Mouse (Mus musculus): ENCODE measurements around the gene Map2k2. TPM values are rescaled to one million over a fixed set of nuclear protein-coding genes. Genes with fewer than 3 reads are reported as not detected.

The Map2k2 gene
- polyA plus RNA-seq, 1 experiment from 2014 or later, result 210 TPM

GRCm38 (mm10) chr10:81134181-81134587, 28.5 kb downstream of the Map2k2 start:
- no peak for ATAC-seq (ENCODE audit: low FRiP score)
- Histone ChIP-seq H3K27me3 (ENCODE audit: control insufficient read depth, insufficient read depth, low read length) (peaks cover 35% of the 10 kb centered on the region), H3K4me3 (ENCODE audit: low read depth, low read length) (no peak overlapping the region), H3K4me1 (ENCODE audit: control insufficient read depth, insufficient read depth, low read length) (peaks cover 24% of the 10 kb centered on the region), H3K9me3 (ENCODE audit: control insufficient read depth, low read length) (no peaks in the 10 kb centered on the region), H3K4me2 (no peak overlapping the region), H3K27ac (ENCODE audit: low read depth, low read length) (no peak overlapping the region), H3K36me3 (ENCODE audit: control insufficient read depth, insufficient read depth, low read length) (no peaks in the 10 kb centered on the region), H3K9ac (ENCODE audit: low read length) (no peak overlapping the region)
- DNase-seq (ENCODE audit: low spot score, missing footprints), result no peak
- 1% methylated on average over 16 of the region's 16 CpGs for WGBS

- Histone ChIP-seq H3K4me2 (peak within 1 kb of the TSS; percentile 98), H3K27ac (ENCODE audit: low read depth, low read length) (peak within 1 kb of the TSS; percentile 86; the same call in 1 of the 2 replicates), H3K9ac (ENCODE audit: low read length) (peak within 1 kb of the TSS; percentile 89), H3K27me3 (ENCODE audit: control insufficient read depth, insufficient read depth, low read length) (peaks cover 32% of the 10 kb centered on the region), H3K9me3 (ENCODE audit: control insufficient read depth, low read length) (no peaks in the 10 kb centered on the region), H3K36me3 (ENCODE audit: control insufficient read depth, insufficient read depth, low read length) (no peaks in the 10 kb centered on the region), H3K4me1 (ENCODE audit: control insufficient read depth, insufficient read depth, low read length) (peaks cover 28% of the 10 kb centered on the region), H3K4me3 (ENCODE audit: low read depth, low read length) (peak within 1 kb of the TSS; percentile 78)
- 2% methylated on average over 41 of the region's 41 CpGs for WGBS
- ATAC-seq (ENCODE audit: low FRiP score) (no peak), DNase-seq (ENCODE audit: low spot score, missing footprints) (peak; percentile 92)
Observed at GRCm38 (mm10) chr10:81134966-81135681, 29.4 kb downstream of the Map2k2 start, which contains the start of gene Zbtb7a. Gene Zbtb7a, plus strand, starts transcription at chr10:81135220.

GRCm38 (mm10) chr10:81135831-81136705, 30.4 kb downstream of the Map2k2 start:
- H3K9me3 ChIP-seq (ENCODE audit: control insufficient read depth, low read length), result no peaks in the 10 kb centered on the region
- peak overlapping the region; percentile 78 for H3K4me3 ChIP-seq (ENCODE audit: low read depth, low read length)
- no peaks in the 10 kb centered on the region for H3K36me3 ChIP-seq (ENCODE audit: control insufficient read depth, insufficient read depth, low read length)
- H3K27me3 ChIP-seq (ENCODE audit: control insufficient read depth, insufficient read depth, low read length), result peaks cover 32% of the 10 kb centered on the region
- ATAC-seq (ENCODE audit: low FRiP score) (peak; percentile 6; the same call in 1 of the 2 replicates), DNase-seq (ENCODE audit: low spot score, missing footprints) (peak; percentile 89)
- H3K9ac ChIP-seq (ENCODE audit: low read length), result peak overlapping the region; percentile 89
- peak overlapping the region; percentile 86 for H3K27ac ChIP-seq (ENCODE audit: low read depth, low read length)
- peak overlapping the region; percentile 98 for H3K4me2 ChIP-seq
- peaks cover 37% of the 10 kb centered on the region for H3K4me1 ChIP-seq (ENCODE audit: control insufficient read depth, insufficient read depth, low read length)
- WGBS, result under 1% methylated on average over 80 of the region's 86 CpGs

DNA sequence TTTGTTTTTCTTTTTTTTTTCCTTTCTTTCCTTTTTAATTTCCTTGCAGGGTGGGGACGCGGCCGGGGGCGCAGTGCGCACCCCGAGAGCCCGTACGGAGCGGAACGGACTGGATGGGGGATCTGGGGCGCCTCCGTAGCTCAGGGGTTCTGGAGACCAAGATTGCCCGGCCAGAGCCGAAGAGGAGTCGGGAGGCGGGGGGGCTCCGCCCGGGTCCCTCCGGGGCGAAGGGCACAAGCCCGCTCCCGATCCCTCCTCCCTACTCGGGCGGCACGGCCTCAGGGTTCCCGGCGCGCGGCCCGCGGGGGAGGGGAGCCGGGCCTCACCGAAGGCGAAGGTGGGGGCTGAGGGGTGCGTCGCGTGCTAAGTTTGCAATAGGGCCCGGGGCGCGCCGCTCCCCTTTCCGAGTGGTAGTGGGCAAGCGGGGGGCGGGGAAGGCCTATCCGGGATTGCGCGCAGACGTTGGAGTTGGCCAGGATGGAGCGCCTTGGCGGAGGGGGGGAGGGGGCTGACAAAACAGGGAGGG, 31.1 kb downstream of the Map2k2 start:
- H3K9ac ChIP-seq (ENCODE audit: low read length), result peak overlapping the region; percentile 89
- 0% methylated on average over 44 of the region's 50 CpGs for WGBS
- peak; percentile 97 for DNase-seq (ENCODE audit: low spot score, missing footprints)
- H3K4me3 ChIP-seq (ENCODE audit: low read depth, low read length), result peak overlapping the region; percentile 78
- H3K9me3 ChIP-seq (ENCODE audit: control insufficient read depth, low read length), result no peaks in the 10 kb centered on the region
- ATAC-seq (ENCODE audit: low FRiP score), result peak; percentile 54
- H3K27ac ChIP-seq (ENCODE audit: low read depth, low read length), result peak overlapping the region; percentile 86
- peaks cover 40% of the 10 kb centered on the region for H3K4me1 ChIP-seq (ENCODE audit: control insufficient read depth, insufficient read depth, low read length)
- H3K4me2 ChIP-seq, result peak overlapping the region; percentile 98
- no peaks in the 10 kb centered on the region for H3K36me3 ChIP-seq (ENCODE audit: control insufficient read depth, insufficient read depth, low read length)
- peaks cover 32% of the 10 kb centered on the region for H3K27me3 ChIP-seq (ENCODE audit: control insufficient read depth, insufficient read depth, low read length)

GRCm38 (mm10) chr10:81137252-81138130, 31.8 kb downstream of the Map2k2 start:
- peak overlapping the region; percentile 98 for H3K4me2 ChIP-seq
- DNase-seq (ENCODE audit: low spot score, missing footprints) (peak; percentile 100), ATAC-seq (ENCODE audit: low FRiP score) (peak; percentile 90)
- H3K36me3 ChIP-seq (ENCODE audit: control insufficient read depth, insufficient read depth, low read length), result no peaks in the 10 kb centered on the region
- peak overlapping the region; percentile 89 for H3K9ac ChIP-seq (ENCODE audit: low read length)
- peaks cover 41% of the 10 kb centered on the region for H3K4me1 ChIP-seq (ENCODE audit: control insufficient read depth, insufficient read depth, low read length)
- peak overlapping the region; percentile 87 for H3K27ac ChIP-seq (ENCODE audit: low read depth, low read length)
- peak overlapping the region; percentile 78 for H3K4me3 ChIP-seq (ENCODE audit: low read depth, low read length)
- WGBS, result under 1% methylated on average over 72 of the region's 89 CpGs
- H3K9me3 ChIP-seq (ENCODE audit: control insufficient read depth, low read length), result no peaks in the 10 kb centered on the region
- peaks cover 32% of the 10 kb centered on the region for H3K27me3 ChIP-seq (ENCODE audit: control insufficient read depth, insufficient read depth, low read length)

DNA sequence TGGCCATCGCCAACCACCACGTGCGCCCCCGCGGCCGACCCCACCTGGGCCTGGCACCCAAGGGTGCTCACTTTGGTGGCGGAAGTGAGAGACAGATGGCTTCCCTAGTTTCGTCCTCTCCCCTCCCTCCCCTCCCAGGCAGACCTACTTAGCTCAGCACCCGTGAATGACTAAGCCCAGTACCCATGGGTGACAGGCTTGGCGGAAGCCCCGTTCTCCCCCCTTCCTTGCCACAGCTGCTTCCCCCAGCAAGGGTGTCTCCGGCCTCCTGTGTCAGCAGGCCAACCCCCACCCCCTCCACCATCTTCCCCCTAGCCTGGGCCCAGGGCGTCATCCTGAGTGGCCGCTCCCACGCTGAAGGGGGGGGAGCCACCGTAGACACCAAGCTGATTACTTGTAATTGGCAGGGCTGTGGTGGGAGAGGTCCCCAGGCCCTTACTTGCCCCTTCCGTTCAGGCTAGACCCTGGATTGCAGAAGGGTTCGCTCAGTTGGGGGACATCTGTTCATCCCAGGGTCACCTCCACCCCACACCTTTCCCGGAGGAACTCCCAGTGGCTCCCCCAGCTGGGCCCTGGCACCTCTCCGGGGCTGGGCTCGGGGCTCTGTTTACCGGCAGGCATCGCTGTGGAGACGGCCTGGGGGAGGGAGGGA, 32.5 kb downstream of the Map2k2 start:
- Histone ChIP-seq H3K4me2 (peak overlapping the region; percentile 79), H3K4me3 (ENCODE audit: low read depth, low read length) (peak overlapping the region; percentile 78), H3K36me3 (ENCODE audit: control insufficient read depth, insufficient read depth, low read length) (no peaks in the 10 kb centered on the region), H3K27ac (ENCODE audit: low read depth, low read length) (peak overlapping the region; percentile 87), H3K4me1 (ENCODE audit: control insufficient read depth, insufficient read depth, low read length) (peaks cover 42% of the 10 kb centered on the region), H3K9ac (ENCODE audit: low read length) (peak overlapping the region; percentile 89), H3K27me3 (ENCODE audit: control insufficient read depth, insufficient read depth, low read length) (peaks cover 27% of the 10 kb centered on the region), H3K9me3 (ENCODE audit: control insufficient read depth, low read length) (no peaks in the 10 kb centered on the region)
- DNase-seq (ENCODE audit: low spot score, missing footprints) (peak; percentile 92), ATAC-seq (ENCODE audit: low FRiP score) (no peak)
- WGBS, result 2% methylated on average over 19 of the region's 24 CpGs

DNA sequence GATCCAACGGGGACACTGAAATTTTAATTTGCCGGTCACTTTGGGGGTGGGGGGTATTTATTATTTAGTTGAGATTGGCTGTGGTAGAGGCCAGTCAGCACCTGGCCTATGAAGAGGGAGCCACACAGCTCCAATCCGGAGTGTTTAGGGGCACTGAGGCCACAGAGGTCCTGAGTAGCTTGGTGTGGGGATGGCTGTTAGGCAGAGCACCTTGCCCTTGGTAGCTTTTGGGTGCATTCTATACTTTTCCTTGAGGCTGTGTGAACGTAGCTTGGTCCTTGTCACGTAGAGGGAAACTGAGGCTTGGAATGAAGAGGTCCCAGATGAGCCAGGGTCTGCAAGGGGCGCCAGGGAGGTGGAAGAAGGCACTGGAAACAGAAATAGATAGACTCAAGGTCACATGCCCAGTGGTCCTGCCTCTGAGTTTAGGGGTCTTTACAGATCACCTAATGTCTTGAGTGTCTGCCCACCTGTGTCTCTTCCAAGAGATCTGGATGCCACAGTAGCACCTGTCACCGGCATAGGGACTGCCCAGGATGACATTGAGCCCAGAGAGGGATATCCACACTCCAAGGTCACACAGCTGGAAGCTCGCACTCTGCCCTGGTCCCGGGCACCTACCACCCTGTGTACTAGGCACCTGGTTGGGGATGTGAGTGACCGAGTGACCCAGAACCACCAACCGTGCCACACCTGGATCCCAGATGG, 33.3 kb downstream of the Map2k2 start:
- WGBS, result 59% methylated on average over 11 of the region's 11 CpGs
- DNase-seq (ENCODE audit: low spot score, missing footprints), result no peak
- peak overlapping the region; percentile 89 for H3K9ac ChIP-seq (ENCODE audit: low read length)
- peaks cover 42% of the 10 kb centered on the region for H3K4me1 ChIP-seq (ENCODE audit: control insufficient read depth, insufficient read depth, low read length)
- H3K27me3 ChIP-seq (ENCODE audit: control insufficient read depth, insufficient read depth, low read length), result peaks cover 21% of the 10 kb centered on the region
- H3K4me2 ChIP-seq, result peak overlapping the region; percentile 79
- peak overlapping the region; percentile 78 for H3K4me3 ChIP-seq (ENCODE audit: low read depth, low read length)
- H3K27ac ChIP-seq (ENCODE audit: low read depth, low read length), result 0 out of 2 replicates have a peak overlapping the region, but pooled peaks have one; percentile 3
- no peak for ATAC-seq (ENCODE audit: low FRiP score)
- peaks cover 6% of the 10 kb centered on the region for H3K36me3 ChIP-seq (ENCODE audit: control insufficient read depth, insufficient read depth, low read length)
- no peaks in the 10 kb centered on the region for H3K9me3 ChIP-seq (ENCODE audit: control insufficient read depth, low read length)

All from midbrain, embryonic 11.5 days (tissue).